Mouse (Mus musculus): ENCODE results near the gene Zfp280d.
"Not testable (repeated sequence)": the region's sequence is repeated elsewhere in the genome, so short reads cannot be mapped to it uniquely, and the experiment has no call there.

The Zfp280d gene

DNA sequence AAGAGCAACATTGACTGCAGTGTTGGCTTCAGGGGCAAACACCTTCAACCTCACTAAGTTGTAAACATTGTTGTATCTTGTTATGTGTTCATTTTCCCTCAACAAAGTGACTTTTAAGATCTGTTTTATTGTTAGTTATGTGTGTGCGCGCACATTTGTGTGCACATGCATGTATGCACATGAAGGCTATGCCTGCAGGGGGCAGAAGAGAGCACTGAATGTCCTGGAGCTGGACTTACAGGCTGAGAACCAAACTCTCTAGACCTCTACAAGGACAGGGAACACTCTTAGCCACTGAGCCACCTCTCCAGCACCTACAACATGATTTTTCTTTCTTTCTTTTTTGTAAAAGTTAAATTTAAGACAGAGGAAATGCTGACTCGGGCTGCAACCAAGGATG is 99.4 kb downstream of the Zfp280d start:
- no peak for DNase-seq (ENCODE audit: low spot score)

DNA sequence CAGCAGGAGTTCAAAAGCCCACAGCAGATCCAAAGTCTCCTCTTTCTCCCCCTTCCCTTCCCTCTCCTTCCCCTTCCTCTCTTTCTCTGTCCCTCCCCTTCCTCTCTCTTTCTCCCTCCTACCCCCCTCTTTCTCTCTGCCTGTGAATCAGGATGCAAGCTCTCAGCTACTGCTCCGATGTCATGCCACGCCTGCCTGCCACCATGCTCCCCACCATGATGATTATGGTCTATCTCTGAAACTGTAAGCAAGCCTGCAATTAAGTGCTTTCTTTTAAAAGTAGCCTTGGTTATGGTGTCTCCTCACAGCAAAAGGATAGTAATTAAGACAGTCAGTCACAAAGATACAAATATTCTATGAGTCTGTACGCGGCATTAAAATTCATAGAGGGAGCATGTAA is 100.3 kb downstream of the Zfp280d start:
- DNase-seq (ENCODE audit: low spot score): no peak

DNA sequence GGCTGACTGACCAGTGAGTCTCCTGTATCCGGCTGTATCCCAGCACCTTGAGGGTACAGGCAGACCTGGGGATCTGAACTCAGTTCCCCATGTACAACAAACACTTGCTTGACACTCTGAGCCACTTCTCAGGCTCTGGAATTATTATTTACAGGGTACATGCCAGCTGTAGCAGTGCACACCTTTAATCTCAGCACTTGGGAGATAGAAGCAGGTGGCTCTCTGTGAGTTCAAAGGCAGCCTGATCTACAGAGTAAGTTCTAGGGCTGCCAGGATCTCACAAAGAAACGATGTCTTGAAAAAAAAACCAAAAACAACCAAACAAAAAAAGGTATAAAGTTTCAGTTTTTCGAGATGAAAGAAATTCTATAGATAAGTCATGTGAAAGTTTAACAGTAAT is 101.0 kb downstream of the Zfp280d start:
- DNase-seq (ENCODE audit: low spot score): no peak

DNA sequence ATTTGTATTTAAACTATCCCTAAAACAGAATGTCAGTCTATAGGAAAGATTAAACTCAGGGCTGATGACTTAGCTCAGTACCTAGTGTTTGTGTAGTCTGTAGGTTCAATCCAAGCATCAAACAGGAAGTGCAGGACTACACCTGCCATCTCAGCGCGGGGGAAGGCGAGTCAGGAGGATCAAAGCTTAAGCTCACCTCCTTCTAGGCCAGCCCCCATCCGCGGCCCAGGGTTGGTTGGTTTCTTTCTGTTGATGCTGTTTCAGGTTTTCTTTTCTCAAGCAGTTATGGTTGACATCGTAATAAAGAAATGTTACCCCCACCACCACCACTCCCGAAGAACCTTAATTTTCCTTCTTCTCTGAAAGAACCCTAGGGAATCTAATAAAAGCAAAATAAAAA is 111.1 kb downstream of the Zfp280d start:
- no peak for DNase-seq (ENCODE audit: low spot score)

DNA sequence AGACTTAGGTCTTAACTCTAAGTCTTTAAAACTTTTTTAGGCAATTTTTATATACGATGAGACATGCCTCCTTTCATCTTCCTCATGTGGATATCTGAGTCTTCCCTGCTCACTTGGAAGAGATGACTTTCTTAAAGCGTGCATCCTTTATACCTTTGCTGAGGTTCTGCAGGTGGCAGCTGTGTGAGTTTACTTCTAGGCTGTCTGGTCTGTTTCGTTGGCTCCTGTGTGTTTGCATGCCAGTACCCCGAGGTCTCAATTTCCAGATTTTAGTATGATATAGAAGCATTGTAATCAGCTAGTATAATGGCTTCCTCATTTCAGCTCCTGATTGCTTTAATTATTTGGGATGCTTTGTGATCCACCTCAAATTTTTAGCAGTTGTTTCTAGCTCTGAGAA is 114.3 kb downstream of the Zfp280d start:
- DNase-seq (ENCODE audit: low spot score): no peak

DNA sequence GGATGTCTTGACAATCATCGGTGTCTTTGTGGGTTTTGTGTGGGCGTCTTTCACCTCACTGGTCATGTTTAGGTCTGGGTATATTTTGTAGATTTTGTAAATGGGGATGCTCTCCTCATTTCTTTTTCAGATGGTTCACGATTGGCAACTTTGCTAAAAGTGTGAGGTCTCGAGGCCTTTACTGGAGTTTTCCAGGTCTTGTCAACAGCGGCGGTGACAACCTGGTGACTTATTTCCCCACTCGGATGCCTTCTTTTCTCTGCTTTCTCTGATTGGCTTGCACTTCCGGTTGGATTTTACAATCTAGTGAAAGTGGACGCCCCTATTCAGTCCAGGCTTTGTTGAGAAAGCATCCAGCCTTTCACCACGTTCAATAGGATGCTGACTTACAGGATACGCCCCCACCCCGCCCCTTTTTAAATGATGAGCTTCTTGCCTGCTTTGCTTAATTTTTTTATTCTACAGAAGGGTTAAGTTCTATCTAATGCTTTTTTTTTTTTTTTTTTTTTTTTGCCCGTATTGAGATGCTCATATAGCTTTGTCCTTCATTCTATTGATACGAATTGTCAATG is 114.9 kb downstream of the Zfp280d start:
- DNase-seq (ENCODE audit: low spot score): no peak

DNA sequence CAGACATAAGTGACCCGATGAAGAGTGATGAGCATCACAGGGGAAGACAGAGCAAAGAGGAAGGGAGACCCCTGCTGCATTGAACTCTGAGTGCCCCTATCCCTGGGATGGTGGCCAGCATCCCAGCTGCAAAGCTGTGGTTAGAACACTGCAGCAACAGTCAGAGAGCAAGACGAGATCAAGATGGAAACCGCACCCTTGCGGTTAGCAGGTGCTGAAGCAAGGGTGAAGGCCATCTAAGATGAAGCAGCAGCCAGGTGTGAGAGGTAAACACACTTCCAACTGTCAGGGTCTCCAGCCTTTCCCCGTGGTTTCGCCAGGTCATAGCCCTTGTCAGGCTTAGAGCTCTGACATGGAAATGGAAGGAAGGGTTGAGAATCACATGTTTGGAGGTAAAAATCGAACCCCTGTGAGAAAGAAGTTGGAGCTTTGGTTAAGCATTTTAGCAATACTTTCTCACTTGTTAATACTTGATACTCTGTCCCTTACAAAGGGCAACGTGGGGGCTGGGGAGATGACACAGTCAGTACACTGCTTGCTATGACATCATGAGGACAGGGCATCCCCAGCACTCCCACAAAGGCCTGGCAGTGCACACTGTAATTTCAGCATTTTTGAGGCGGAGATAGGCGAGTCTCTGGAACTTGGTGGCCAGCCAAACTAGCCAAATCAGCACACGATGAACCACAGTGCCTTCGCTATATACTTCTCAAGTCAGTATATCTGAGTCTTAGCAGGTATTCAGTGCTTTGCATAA is 115.8 kb downstream of the Zfp280d start:
- DNase-seq (ENCODE audit: low spot score): no peak

DNA sequence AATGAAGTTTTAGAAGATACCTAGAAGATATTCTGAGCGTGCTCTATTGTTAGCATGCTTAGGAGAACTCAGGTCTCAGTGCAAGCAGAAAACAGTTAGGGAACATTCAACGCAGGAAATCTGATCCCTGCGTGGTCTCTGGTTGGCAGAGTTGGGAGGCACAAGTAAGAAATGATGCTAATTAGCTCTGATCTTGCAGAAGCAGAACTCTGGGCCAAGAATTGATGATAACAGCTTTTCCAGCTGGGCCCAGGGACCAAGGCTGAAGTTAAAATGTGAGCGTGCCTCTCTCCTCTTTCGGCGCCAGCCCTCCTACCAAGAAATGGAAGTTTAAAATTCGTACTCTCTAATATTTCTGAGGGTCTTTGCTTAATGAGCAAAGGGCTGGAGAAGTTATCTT is 118.0 kb downstream of the Zfp280d start:
- DNase-seq (ENCODE audit: low spot score): no peak

DNA sequence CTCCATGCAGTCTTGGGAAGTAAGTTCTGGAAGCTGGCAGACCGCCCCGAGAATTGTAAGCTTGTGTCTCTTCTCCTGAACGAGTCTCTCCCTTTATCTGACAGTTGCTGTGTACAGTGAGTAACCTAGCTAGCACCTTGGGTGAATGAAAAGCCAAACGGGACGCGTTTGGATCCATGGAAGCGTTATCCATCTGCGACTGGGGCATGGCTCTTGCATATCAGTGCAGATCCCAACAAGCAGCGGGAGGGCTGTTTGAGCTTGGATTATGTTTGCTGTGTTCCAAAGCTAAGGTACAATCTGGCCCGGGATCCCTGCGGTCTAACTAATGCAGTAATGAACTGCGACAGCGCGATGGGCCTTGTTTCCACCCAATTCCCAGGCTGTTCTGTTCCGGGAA is 118.6 kb downstream of the Zfp280d start:
- DNase-seq (ENCODE audit: low spot score): no peak

DNA sequence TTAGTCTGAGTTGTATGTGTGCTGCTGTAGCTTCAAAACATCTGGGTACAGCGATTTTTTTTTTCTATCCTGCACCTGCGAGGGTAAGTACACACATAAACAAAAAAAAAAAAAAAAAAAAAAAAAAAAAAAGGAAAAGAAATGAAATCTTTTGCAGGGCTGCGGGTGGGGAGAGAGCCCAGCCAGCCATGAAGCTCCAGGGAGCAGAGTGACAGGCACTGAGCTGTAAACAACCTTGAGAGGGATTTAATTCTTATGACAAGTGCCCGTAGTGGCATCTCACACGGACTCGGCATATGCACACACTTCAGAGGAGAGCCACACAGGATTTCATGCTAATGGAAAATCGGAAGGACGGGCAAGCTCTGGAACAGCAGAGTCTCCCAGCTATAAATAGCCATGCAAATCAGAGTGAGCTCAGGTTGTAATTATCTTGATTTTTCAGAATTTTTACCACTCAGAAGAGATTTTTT is 119.2 kb downstream of the Zfp280d start:
- DNase-seq (ENCODE audit: low spot score): no peak

DNA sequence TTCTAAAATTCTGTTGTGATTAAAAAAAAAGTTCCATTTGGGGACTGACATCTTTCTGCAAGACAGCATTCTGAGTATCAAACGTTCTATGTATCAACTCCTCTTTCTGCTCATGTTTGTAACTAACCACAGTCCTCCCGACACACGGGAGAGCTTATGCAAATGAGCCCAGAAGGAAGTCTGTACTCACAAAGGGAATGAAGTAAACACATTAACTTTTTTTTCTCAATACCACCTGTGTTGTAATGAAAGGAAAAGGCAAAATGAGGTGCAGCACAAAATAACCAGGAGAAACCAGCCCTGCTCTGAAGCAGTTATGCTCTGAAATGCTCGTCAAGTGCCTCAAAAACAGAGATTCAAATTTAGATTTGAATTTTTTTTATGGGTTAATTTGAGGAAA is 125.5 kb downstream of the Zfp280d start:
- DNase-seq (ENCODE audit: low spot score): no peak

DNA sequence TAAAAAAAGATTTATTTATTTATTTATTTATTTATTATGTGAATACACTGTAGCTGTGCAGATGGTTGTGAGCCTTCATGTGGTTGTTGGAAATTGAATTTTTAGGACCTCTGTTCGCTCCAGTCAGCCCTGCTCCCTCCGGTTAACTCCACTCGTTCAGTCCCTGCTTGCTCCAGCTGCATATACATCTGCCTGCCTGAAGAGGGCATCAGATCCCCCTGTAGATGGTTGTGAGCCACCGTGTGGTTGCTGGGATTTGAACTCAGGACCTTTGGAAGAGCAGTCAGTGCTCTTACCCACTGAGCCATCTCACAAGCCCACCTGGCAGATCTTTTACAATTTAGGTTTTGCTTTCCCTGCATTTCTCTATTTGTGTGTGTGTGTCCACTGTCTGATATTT is 127.1 kb downstream of the Zfp280d start:
- not testable (repeated sequence) for DNase-seq (ENCODE audit: low spot score)

DNA sequence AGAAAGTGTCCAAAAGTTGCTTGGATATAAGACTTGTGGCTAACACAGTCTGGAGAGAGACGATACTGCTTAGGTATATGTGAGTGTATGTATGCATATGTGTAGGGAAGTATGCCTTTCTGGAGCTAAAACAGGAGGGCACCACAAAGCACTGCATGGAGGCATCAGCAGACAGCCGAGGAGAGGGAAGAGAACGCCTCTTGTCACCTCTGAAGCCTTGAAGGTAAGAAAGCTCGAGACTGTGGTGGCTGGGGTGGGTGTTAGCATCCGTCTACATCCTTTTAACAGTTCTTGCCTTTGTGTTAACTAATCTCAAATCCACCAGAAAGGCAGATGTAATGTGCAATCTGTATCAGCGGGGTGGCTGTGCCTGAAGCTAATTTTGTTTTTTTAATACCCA is 128.8 kb downstream of the Zfp280d start:
- no peak for DNase-seq (ENCODE audit: low spot score)

DNA sequence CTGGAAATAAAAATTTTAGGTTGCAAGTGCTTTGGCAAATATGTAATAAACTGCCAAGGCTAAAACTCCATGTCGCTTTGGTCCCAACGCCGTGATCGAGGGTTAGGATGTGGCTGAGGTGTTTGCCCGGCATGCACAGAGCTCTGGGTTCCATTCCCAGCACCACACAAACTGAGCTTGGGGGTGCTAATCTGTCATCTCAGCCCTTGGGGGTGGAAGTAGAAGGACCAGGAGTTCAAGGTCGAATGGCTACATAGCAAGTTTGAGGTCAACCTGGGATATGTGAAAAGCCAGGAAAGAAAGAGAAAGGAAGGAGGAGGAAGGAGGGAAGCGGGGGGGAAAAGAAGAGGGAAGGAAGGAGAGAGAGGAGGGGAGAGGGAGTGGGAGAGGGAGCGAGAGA is 129.8 kb downstream of the Zfp280d start:
- DNase-seq (ENCODE audit: low spot score): no peak

DNA sequence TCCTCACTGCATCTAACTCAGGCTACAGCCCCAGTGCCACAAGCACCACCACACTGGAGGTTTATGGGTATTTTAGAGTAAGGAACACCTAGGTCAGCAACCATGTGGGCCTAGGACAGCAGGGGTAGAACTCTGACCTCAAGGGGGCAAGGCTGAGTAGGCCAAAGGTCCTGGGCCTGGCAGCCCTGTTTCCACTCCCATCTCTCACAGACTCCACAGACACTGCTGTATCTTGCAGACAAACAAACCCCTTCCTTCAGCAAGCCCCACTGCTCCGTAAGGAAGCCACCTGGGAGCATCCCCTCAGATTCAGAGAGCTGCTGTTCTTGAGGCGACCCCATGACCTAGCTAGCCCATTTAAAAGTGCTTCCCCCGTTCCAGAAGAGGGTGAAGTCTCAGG is 130.3 kb downstream of the Zfp280d start:
- no peak for DNase-seq (ENCODE audit: low spot score)

DNA sequence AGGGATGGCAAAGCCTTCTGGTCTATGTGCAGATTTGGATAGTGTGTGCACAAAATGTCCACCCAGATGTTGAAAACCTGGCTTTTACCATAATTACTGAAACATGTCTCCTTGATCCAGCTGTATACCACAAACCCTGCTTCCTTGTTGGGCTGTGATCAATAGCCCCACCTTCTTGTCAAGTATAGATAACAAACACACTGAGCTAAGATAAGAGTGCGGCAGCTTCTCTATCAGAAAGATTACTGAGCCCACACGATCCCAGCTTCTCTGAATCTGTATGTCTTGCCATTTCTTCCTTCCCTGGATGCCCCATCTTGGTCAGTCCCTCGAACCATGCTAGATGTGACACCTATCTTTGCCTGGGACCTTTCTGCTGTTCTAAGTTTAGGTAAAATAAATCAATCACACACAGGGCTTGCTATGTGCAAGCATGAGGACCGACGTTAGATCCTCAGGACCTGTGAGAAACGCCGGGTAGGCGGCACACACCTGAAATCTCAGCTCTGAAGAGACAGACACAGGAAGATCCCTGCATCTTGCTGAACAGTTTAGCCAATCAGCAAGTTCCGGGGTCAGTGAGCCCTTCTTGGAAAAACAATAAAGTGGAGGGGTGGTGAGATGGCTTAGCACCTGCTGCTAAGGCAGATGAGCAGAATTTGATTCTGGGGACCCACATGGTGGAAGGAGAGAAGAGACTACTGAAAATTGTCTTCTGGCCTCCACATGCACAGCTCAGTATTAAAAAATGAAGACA is 131.4 kb downstream of the Zfp280d start:
- no peak for DNase-seq (ENCODE audit: low spot score)

DNA sequence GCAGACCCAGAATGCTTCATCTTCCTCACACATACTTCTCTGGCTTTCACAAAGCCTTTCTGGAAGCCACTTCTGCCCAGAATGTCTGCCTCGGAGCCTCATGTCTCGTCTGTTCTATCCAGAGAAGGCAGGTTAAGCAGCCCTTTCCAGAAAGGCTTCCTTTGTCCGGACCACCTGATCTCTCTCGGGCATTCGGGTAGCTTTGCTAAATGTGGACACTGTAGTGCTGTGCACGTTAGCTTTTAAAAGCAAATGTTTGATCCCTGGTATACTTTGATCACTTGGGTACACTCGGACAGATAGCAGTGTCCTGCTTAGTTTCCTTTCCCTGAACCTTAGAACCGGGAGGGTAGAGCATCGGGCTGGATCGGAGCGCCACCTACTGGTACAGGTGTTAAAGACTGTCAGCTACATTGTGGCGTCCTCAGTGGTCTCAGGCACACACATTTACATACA is 133.5 kb downstream of the Zfp280d start:
- DNase-seq (ENCODE audit: low spot score): peak; percentile 69

DNA sequence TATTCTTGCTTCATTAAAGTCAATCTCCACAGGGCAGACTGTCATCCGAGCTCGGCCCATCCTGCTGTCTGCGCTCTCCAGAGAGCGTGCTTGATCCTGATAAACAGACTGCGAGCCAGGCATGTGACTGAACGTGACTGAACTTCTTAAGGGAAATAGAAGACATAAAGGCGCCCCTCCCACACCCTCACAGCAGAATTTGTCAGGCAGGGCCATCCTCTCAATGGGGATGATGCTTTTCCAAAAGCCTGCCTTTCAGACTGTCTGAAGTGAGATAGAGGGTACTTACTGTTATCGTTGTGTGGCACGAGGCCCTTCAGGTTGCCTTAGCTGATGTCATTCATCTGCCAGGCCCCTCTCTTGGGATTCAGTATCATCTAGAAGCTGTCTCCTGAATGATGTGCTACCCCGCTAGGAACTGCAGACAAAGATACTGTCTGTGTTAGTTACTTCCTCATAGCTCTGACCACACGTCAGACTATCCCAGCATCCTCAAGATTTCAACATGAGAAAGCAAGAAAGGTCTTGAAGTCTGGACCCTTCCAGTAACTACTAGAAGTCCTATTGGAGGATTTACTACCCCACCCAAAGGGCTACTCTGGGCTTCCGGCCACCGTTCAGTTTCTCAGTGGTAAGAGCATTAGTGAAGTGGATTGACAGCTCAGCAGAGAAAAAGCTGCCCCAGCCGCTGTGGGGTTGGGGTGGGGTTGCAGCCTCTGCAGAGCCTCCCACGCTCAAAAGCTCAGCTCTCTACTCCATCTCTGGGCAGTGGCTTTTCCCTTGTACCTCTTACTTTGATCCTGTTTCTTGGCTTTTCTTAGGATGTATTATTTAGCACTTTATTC is 134.9 kb downstream of the Zfp280d start:
- DNase-seq (ENCODE audit: low spot score): no peak

DNA sequence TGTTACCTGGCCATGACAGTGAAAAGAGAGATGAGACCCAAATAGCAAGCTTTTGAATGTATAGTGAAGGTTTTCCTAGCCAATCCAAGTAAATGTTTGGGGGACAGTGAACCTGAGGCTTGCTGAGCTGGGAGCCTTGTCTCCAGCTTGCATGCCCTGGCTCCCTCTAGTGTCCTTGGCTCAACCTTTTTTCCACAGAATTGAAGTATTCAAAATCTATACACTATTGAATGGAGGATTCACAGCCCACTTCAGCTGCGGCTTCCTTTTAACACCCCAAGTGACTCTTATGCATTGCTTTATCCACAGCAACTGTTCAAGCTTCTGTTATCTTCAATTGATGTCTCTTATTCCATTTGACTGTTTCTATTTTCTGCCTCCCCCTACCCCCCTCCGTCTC is 137.1 kb downstream of the Zfp280d start:
- no peak for DNase-seq (ENCODE audit: low spot score)

Data from yolk sac, embryonic 10.5 days (tissue).